Mouse (Mus musculus) lung, embryonic 16.5 days (tissue): ENCODE data around the gene M6pr. TPM values are rescaled to one million over a fixed set of nuclear protein-coding genes. Genes with fewer than 3 reads are reported as not detected.

ENCODE experiments used
- ATAC-seq: fragments of 200-750 bp; cut with Nextera tagmentation; 2 replicates; pipeline ENCODE4 v1.8.0; 2017; ENCODE audit warnings: low read depth, mild to moderate bottlenecking, moderate library complexity
- H3K27ac ChIP-seq: fragments of 300-500 bp; sonication (generic); 2 replicates; pipeline ENCODE4 v1.5.1; 2014; ENCODE audit warnings: mild to moderate bottlenecking, control low read depth, low read length
- H3K27me3 ChIP-seq: fragments of 300-500 bp; sonication (generic); 2 replicates; pipeline ENCODE4 v1.6.1; 2014; ENCODE audit warnings: low read depth, low read length, mixed read lengths; ENCODE audit not compliant: control insufficient read depth, insufficient read depth
- H3K36me3 ChIP-seq: fragments of 300-500 bp; sonication (generic); 2 replicates; pipeline ENCODE4 v1.6.1; 2014; ENCODE audit warnings: low read length; ENCODE audit not compliant: control insufficient read depth, insufficient read depth
- H3K4me1 ChIP-seq: fragments of 300-500 bp; sonication (generic); replicated peaks from 2 replicates; pipeline ENCODE4 v1.6.1; 2014; ENCODE audit warnings: low read length, mixed read lengths; ENCODE audit not compliant: control insufficient read depth, insufficient read depth
- H3K4me2 ChIP-seq: fragments of 300-500 bp; sonication (generic); 2 replicates; pipeline ENCODE4 v1.6.1; 2014; ENCODE audit warnings: low read depth, low read length, control low read depth
- H3K4me3 ChIP-seq: fragments of 300-500 bp; sonication (generic); 2 replicates; pipeline ENCODE4 v1.5.1; 2014; ENCODE audit warnings: mild to moderate bottlenecking, low read length, control low read depth
- H3K9ac ChIP-seq: fragments of 300-500 bp; sonication (generic); 2 replicates; pipeline ENCODE4 v1.6.1; 2014; ENCODE audit warnings: low read length, control low read depth
- H3K9me3 ChIP-seq: fragments of 300-500 bp; sonication (generic); 2 replicates; pipeline ENCODE4 v1.6.1; 2016; ENCODE audit warnings: low read length; ENCODE audit not compliant: control insufficient read depth
- WGBS: fragments of 180-500 bp; shearing (Covaris S2); extraction: QIAGEN DNeasy Blood & Tissue Kit; methylation state at CpG from one replicate; pipeline ENCODE4 v1.1.7; 2014; 5-methylcytosine and 5-hydroxymethylcytosine counted together
- polyA plus RNA-seq: library from polyadenylated mRNA; unstranded; fragments of >200 nt; fragmentation: Nextera tagmentation; extraction: Ambion mirVana; gene quantifications from 2 replicates; pipeline ENCODE4 v1.2.1, GENCODE M21; 2015

Gene M6pr
- polyA plus RNA-seq, 1 experiment from 2014 or later: 123 TPM

DNA sequence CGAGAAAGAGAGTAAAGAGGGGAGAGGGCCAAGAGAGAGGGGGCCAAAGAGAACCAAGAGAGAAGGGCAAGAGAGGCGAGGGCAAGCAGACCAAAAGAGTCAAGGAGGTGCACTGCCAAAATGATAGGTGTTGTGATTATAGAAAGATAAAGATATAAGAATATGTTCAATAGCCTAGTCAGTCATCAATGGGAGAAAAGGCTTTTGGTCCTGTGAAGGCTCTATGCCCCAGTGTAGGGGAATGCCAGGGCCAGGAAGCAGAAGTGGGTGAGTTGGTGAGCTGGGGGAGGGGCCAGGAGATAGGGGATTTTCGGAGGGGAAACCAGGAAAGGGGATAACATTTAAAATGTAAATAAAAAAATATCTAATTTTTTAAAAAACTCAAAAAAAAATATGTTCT lies 14.2 kb upstream of the M6pr start:
- H3K9ac ChIP-seq: no peak overlapping the region
- no peaks in the 10 kb centered on the region for H3K9me3 ChIP-seq
- WGBS: 57% methylated on average over 3 of the region's 3 CpGs
- H3K4me1 ChIP-seq: peaks cover 5% of the 10 kb centered on the region; the same call in 1 of the 2 replicates
- no peaks in the 10 kb centered on the region for H3K27me3 ChIP-seq
- no peaks in the 10 kb centered on the region for H3K36me3 ChIP-seq
- ATAC-seq: no peak
- no peak overlapping the region for H3K4me3 ChIP-seq
- no peak overlapping the region for H3K4me2 ChIP-seq
- no peak overlapping the region for H3K27ac ChIP-seq

DNA sequence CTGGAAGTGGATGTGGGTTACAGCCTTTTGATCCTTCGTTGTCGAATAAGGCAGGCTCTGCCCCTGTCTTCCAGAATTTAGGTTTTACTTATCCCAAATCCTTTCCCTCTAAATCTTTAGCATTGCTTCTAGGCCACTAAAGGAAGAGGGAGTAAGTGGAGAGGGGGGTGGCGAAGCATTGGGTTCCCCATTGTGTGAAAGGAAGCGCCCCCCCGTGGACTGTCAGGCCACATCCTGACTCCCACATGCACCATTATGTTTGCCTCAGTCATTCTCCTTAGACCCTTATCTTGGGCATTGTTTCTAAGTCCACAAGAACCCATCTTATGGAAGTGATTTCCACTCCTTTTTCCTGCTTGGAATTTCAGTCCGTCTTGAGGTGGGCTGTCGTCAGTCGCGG lies 13.3 kb upstream of the M6pr start:
- Histone ChIP-seq H3K36me3 (no peaks in the 10 kb centered on the region), H3K4me1 (peaks cover 5% of the 10 kb centered on the region; the same call in 1 of the 2 replicates), H3K4me3 (no peak overlapping the region), H3K9ac (no peak overlapping the region), H3K27ac (no peak overlapping the region), H3K9me3 (no peaks in the 10 kb centered on the region), H3K4me2 (no peak overlapping the region), H3K27me3 (no peaks in the 10 kb centered on the region)
- WGBS: 46% methylated on average over 9 of the region's 9 CpGs
- ATAC-seq: no peak

GRCm38 (mm10) chr6:122296918-122297278 lies 11.6 kb upstream of the M6pr start:
- H3K27me3 ChIP-seq: no peaks in the 10 kb centered on the region
- no peak for ATAC-seq
- peak overlapping the region; percentile 59 for H3K4me3 ChIP-seq
- WGBS: 23% methylated on average over 3 of the region's 3 CpGs
- no peaks in the 10 kb centered on the region for H3K9me3 ChIP-seq
- H3K4me1 ChIP-seq: peaks cover 5% of the 10 kb centered on the region; the same call in 1 of the 2 replicates
- peak overlapping the region; percentile 66 for H3K9ac ChIP-seq
- no peak overlapping the region for H3K27ac ChIP-seq
- H3K4me2 ChIP-seq: peak overlapping the region; percentile 82
- no peaks in the 10 kb centered on the region for H3K36me3 ChIP-seq

DNA sequence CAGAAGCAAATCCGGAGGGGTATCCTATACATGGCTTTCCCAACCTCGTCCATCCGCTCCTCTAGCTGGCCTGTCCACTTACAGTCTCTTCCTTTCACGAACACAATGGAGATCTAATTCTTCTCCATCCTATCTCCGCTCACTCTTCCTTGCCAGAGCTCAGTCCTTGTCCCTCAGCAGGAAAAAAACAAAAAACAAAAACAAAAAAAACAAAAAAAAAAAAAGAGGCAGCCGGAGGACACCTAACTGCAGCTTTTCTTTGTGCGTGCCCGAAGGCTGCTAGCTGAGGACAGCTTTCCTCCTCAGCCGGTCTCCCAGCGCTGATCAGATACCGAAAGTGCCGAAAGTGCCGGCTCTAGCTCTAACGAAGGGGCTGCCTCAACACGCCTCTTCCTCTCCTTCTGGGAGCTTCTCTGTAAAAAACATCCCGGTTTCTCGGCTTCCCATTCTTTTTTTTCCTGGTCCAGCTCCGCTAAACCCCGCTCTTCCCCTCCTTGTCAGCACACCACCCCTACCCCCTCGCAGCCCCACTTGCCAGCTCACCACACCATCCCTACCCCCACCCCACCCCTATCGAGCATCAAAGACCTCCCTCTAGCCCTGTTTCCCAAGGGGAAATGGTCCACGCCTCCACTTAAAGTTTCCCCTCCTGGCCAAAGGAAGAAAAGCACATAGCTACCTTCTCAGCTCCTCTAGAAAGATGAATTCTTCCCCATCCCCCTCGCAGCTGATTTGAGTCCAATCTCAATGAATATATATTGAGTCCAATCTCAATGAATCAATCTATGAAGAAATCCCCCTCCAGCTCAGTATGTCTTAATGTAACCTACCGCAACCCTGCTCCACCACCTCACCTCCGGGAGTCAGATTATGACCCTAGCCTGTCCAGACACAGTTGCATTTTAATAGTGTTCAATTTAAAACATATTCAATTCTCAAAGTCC lies 11.0 kb upstream of the M6pr start:
- H3K9me3 ChIP-seq: no peaks in the 10 kb centered on the region
- peak overlapping the region; percentile 59 for H3K4me3 ChIP-seq
- peaks cover 3% of the 10 kb centered on the region; the same call in 1 of the 2 replicates for H3K4me1 ChIP-seq
- H3K27ac ChIP-seq: peak overlapping the region; percentile 22; the same call in 1 of the 2 replicates
- H3K27me3 ChIP-seq: no peaks in the 10 kb centered on the region
- WGBS: 5% methylated on average over 25 of the region's 25 CpGs
- H3K9ac ChIP-seq: peak overlapping the region; percentile 66
- no peaks in the 10 kb centered on the region for H3K36me3 ChIP-seq
- H3K4me2 ChIP-seq: peak overlapping the region; percentile 82
- peak; percentile 61 for ATAC-seq

DNA sequence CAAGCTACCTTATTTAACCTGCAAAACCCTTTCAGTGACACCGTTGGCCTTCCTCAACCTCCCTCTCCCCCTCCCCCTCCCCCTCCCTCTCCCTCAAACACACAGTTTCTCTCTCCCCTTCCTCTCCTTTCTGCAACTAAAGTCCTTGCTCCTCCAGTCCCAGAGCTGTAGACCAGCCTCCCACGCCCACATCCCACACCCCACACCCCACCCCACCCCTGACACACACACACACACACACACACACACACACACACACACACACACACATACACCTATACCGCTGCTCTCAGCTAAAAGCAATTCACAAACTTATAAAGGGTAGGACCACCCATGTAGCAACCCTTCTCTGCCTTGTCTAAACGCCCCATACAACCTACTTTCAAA lies 10.3 kb upstream of the M6pr start:
- H3K4me2 ChIP-seq: peak overlapping the region; percentile 82; the same call in 1 of the 2 replicates

DNA sequence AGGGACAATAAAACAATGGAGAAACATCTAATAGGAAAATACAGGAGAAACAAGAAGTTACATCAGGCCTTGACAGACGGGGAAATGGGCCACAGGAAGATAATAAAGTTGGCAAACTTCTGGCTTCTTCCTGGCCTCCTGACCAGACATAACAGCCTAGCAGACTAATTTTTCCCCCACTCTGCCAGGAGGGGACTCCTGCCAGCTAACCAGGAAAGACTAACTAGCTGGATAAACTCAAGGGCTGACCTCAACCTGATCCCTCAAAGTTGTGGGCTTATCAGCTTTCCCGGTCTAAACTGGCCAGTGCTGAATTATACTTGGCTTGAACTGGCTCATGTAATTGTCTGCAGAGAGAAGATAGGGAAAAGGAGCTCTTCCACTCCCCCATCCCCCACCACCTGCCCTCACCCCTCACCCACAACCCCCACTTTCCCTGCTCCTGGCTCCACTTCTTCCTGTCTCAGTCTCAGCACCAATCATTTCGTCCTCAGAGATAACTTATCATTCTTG lies 8.8 kb upstream of the M6pr start:
- H3K4me2 ChIP-seq: no peak overlapping the region
- peaks cover 3% of the 10 kb centered on the region; the same call in 1 of the 2 replicates for H3K4me1 ChIP-seq
- no peaks in the 10 kb centered on the region for H3K27me3 ChIP-seq
- no peak for ATAC-seq
- H3K4me3 ChIP-seq: no peak overlapping the region
- H3K9ac ChIP-seq: no peak overlapping the region
- H3K27ac ChIP-seq: no peak overlapping the region
- H3K9me3 ChIP-seq: no peaks in the 10 kb centered on the region
- no peaks in the 10 kb centered on the region for H3K36me3 ChIP-seq
- WGBS: 37% methylated on average over 3 of the region's 3 CpGs

More for the DNA sequence above, 10.3 kb upstream of the M6pr start:
- no peak for ATAC-seq
- H3K4me3 ChIP-seq: no peak overlapping the region
- peaks cover 3% of the 10 kb centered on the region; the same call in 1 of the 2 replicates for H3K4me1 ChIP-seq
- H3K27me3 ChIP-seq: no peaks in the 10 kb centered on the region
- no peak overlapping the region for H3K27ac ChIP-seq
- no peak overlapping the region for H3K9ac ChIP-seq
- WGBS: 43% methylated on average over 4 of the region's 4 CpGs
- H3K9me3 ChIP-seq: no peaks in the 10 kb centered on the region
- H3K36me3 ChIP-seq: no peaks in the 10 kb centered on the region

DNA sequence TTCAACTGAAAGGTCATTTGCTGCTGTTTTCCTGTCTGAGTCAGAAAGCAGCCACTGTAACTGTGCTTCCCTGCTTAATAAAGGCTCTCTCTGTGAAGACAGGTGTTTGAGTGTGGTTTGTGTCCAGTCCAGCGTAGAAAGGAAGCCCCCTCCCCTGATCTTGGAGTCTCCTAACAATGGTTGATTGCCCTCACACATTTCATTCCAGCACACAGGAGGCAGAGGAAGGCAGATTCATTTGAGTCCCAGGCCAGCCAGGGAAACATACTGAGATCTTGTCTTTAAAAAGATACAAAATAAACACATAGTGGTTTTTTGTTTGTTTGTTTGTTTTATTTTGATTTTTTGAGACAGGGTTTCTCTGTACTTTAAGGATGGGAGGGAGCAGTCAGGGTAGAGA lies 6.4 kb upstream of the M6pr start:
- H3K27ac ChIP-seq: no peak overlapping the region
- H3K4me2 ChIP-seq: no peak overlapping the region
- no peaks in the 10 kb centered on the region for H3K36me3 ChIP-seq
- peaks cover under 1% of the 10 kb centered on the region; the same call in 1 of the 2 replicates for H3K4me1 ChIP-seq
- H3K9ac ChIP-seq: no peak overlapping the region
- no peak for ATAC-seq
- H3K27me3 ChIP-seq: no peaks in the 10 kb centered on the region
- H3K9me3 ChIP-seq: no peaks in the 10 kb centered on the region
- WGBS: 72% methylated on average over 1 of the region's 1 CpGs
- no peak overlapping the region for H3K4me3 ChIP-seq

GRCm38 (mm10) chr6:122302661-122303060 lies 5.9 kb upstream of the M6pr start:
- no peak overlapping the region for H3K4me2 ChIP-seq
- no peak overlapping the region for H3K27ac ChIP-seq
- H3K4me3 ChIP-seq: no peak overlapping the region
- no peak overlapping the region for H3K9ac ChIP-seq
- H3K4me1 ChIP-seq: no peaks in the 10 kb centered on the region
- H3K27me3 ChIP-seq: no peaks in the 10 kb centered on the region
- no peaks in the 10 kb centered on the region for H3K36me3 ChIP-seq
- no peaks in the 10 kb centered on the region for H3K9me3 ChIP-seq
- 68% methylated on average over 4 of the region's 4 CpGs for WGBS
- no peak for ATAC-seq

DNA sequence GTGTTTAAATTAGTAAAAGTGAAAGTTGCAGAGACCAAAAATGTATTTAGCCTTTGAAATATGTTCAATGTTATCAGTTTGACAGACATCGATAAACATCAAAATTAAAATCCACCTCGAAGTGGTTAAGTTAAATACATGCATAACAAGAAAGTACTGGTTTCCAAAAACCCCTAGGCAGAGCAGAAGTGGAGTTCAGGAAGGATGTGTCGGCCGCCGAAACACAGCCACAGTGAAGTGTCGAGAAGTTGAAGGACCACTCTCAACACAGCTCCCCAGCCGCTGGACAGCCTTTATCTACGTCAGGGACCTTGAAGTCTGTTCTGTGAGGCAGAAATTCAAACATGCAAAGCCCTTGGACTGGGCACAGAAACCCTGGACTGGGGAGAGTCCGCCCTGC lies 5.0 kb upstream of the M6pr start:
- Histone ChIP-seq H3K4me3 (no peak overlapping the region), H3K4me1 (no peaks in the 10 kb centered on the region), H3K27ac (no peak overlapping the region), H3K9ac (no peak overlapping the region), H3K4me2 (no peak overlapping the region), H3K27me3 (no peaks in the 10 kb centered on the region), H3K9me3 (no peaks in the 10 kb centered on the region), H3K36me3 (no peaks in the 10 kb centered on the region)
- no peak for ATAC-seq
- WGBS: 49% methylated on average over 9 of the region's 9 CpGs
